Comparison of ENCODE assay signal across 20 mouse cellular contexts in genomic region chr1:131382184-131382583, GRCm38 (mm10).
DNase-seq lines count a peak whose midpoint lies in the region; ATAC-seq lines count a peak whose summit lies in the region.
"Had no signal": no experiment of that assay in that cellular context is flagged by ENCODE, and none has a peak within 500 bp of the region (broad histone marks: within the 10 kb centered on the region; RNA-seq: fewer than 3 reads in every experiment).

No protein-coding gene starts in this region.

- WGBS in embryonic facial prominence, embryonic 12.5 days: 80% methylated on average over 2 of the region's 2 CpGs
- WGBS in embryonic facial prominence, embryonic 10.5 days: 78% methylated on average over 2 of the region's 2 CpGs
- WGBS in kidney, embryonic 16.5 days: 77% methylated on average over 2 of the region's 2 CpGs
- WGBS in midbrain, embryonic 13.5 days: 81% methylated on average over 2 of the region's 2 CpGs
- 84% methylated on average over 2 of the region's 2 CpGs for WGBS in midbrain, embryonic 14.5 days
- WGBS in stomach, embryonic 16.5 days: 68% methylated on average over 2 of the region's 2 CpGs

- no peak overlapping the region for H3K9ac ChIP-seq in embryonic facial prominence, embryonic 12.5 days
- no peak overlapping the region for H3K9ac ChIP-seq in kidney, embryonic 16.5 days (replicated peaks; ENCODE audit: low read length)
- H3K9ac ChIP-seq in midbrain, embryonic 13.5 days (replicated peaks): no peak overlapping the region
- no peak overlapping the region for H3K9ac ChIP-seq in midbrain, embryonic 14.5 days (replicated peaks; ENCODE audit: low read length)
- no peak overlapping the region for H3K9ac ChIP-seq in stomach, embryonic 16.5 days (ENCODE audit: low read length)
- H3K9ac ChIP-seq: limb, embryonic 12.5 days; liver, embryonic 12.5 days had no signal

- peaks cover 10% of the 10 kb centered on the region; the same call in 1 of the 2 replicates for H3K4me1 ChIP-seq in embryonic facial prominence, embryonic 12.5 days
- peaks cover 15% of the 10 kb centered on the region for H3K4me1 ChIP-seq in embryonic facial prominence, embryonic 10.5 days
- H3K4me1 ChIP-seq in kidney, embryonic 16.5 days (ENCODE audit: insufficient read depth, low read length): peaks cover 29% of the 10 kb centered on the region
- H3K4me1 ChIP-seq in midbrain, embryonic 13.5 days (replicated peaks): peaks cover 23% of the 10 kb centered on the region
- H3K4me1 ChIP-seq in midbrain, embryonic 14.5 days (ENCODE audit: control insufficient read depth, insufficient read depth, low read length): peaks cover 4% of the 10 kb centered on the region; the same call in 1 of the 2 replicates
- H3K4me1 ChIP-seq in stomach, embryonic 16.5 days (ENCODE audit: control insufficient read depth, insufficient read depth, low read length): peaks cover 25% of the 10 kb centered on the region

- no peak overlapping the region for H3K4me2 ChIP-seq in embryonic facial prominence, embryonic 12.5 days (replicated peaks)
- no peak overlapping the region for H3K4me2 ChIP-seq in kidney, embryonic 16.5 days (replicated peaks; ENCODE audit: low read depth, low read length)
- no peak overlapping the region for H3K4me2 ChIP-seq in midbrain, embryonic 13.5 days (replicated peaks)
- no peak overlapping the region for H3K4me2 ChIP-seq in midbrain, embryonic 14.5 days (ENCODE audit: low read length)
- no peak overlapping the region for H3K4me2 ChIP-seq in stomach, embryonic 16.5 days (ENCODE audit: low read depth, low read length)
- H3K4me2 ChIP-seq: heart, embryonic 11.5 days; limb, embryonic 12.5 days; liver, embryonic 12.5 days had no signal

- no peak for DNase-seq in embryonic facial prominence, embryonic 10.5 days (ENCODE audit: low spot score)
- no peak for DNase-seq in kidney, postnatal 4 days
- DNase-seq in midbrain, embryonic 14.5 days: no peak
- DNase-seq in thymus, adult 18-20 months: no peak
- DNase-seq: adrenal gland, adult 8-10 months; cerebellum, postnatal 14 days; heart, postnatal 10 days; kidney, adult 2 months; kidney, postnatal 10 days; right cerebral cortex, postnatal 14 days; thymus, postnatal 4 days had no signal

- H3K4me3 ChIP-seq in embryonic facial prominence, embryonic 12.5 days: no peak overlapping the region
- no peak overlapping the region for H3K4me3 ChIP-seq in embryonic facial prominence, embryonic 10.5 days
- H3K4me3 ChIP-seq in kidney, embryonic 16.5 days (ENCODE audit: low read length): no peak overlapping the region
- H3K4me3 ChIP-seq in midbrain, embryonic 13.5 days (replicated peaks): no peak overlapping the region
- H3K4me3 ChIP-seq in midbrain, embryonic 14.5 days (replicated peaks; ENCODE audit: low read depth, low read length): no peak overlapping the region
- H3K4me3 ChIP-seq in stomach, embryonic 16.5 days (replicated peaks; ENCODE audit: low read length): no peak overlapping the region
- H3K4me3 ChIP-seq: limb, embryonic 12.5 days; liver, embryonic 12.5 days had no signal

- no peaks in the 10 kb centered on the region for H3K9me3 ChIP-seq in embryonic facial prominence, embryonic 12.5 days
- peaks cover 6% of the 10 kb centered on the region; the same call in 1 of the 2 replicates for H3K9me3 ChIP-seq in embryonic facial prominence, embryonic 10.5 days
- H3K9me3 ChIP-seq in kidney, embryonic 16.5 days (ENCODE audit: low read length): no peaks in the 10 kb centered on the region
- no peaks in the 10 kb centered on the region for H3K9me3 ChIP-seq in midbrain, embryonic 13.5 days
- no peaks in the 10 kb centered on the region for H3K9me3 ChIP-seq in midbrain, embryonic 14.5 days (ENCODE audit: control insufficient read depth, low read length)
- no peaks in the 10 kb centered on the region for H3K9me3 ChIP-seq in stomach, embryonic 16.5 days (replicated peaks; ENCODE audit: control insufficient read depth, low read length)
- H3K9me3 ChIP-seq: limb, embryonic 12.5 days; liver, embryonic 12.5 days had no signal

- H3K27ac ChIP-seq in embryonic facial prominence, embryonic 12.5 days: no peak overlapping the region
- H3K27ac ChIP-seq in embryonic facial prominence, embryonic 10.5 days (replicated peaks): no peak overlapping the region
- H3K27ac ChIP-seq in kidney, embryonic 16.5 days (ENCODE audit: low read length): no peak overlapping the region
- H3K27ac ChIP-seq in midbrain, embryonic 13.5 days: no peak overlapping the region
- H3K27ac ChIP-seq in midbrain, embryonic 14.5 days (replicated peaks; ENCODE audit: low read depth, low read length): no peak overlapping the region
- H3K27ac ChIP-seq in stomach, embryonic 16.5 days (ENCODE audit: low read length): no peak overlapping the region
- H3K27ac ChIP-seq: limb, embryonic 12.5 days; liver, embryonic 12.5 days had no signal

- no peaks in the 10 kb centered on the region for H3K27me3 ChIP-seq in embryonic facial prominence, embryonic 12.5 days
- no peaks in the 10 kb centered on the region for H3K27me3 ChIP-seq in embryonic facial prominence, embryonic 10.5 days (replicated peaks; ENCODE audit: low read depth, poor library complexity, severe bottlenecking)
- H3K27me3 ChIP-seq in kidney, embryonic 16.5 days (ENCODE audit: insufficient read depth, low read length): no peaks in the 10 kb centered on the region
- no peaks in the 10 kb centered on the region for H3K27me3 ChIP-seq in midbrain, embryonic 13.5 days
- H3K27me3 ChIP-seq in midbrain, embryonic 14.5 days (ENCODE audit: control insufficient read depth, insufficient read depth, low read length): no peaks in the 10 kb centered on the region
- H3K27me3 ChIP-seq in stomach, embryonic 16.5 days (ENCODE audit: control insufficient read depth, insufficient read depth, low read length): no peaks in the 10 kb centered on the region
- H3K27me3 ChIP-seq: limb, embryonic 12.5 days; liver, embryonic 12.5 days had no signal

- ATAC-seq in embryonic facial prominence, embryonic 12.5 days (ENCODE audit: insufficient number of reproducible peaks, insufficient read depth, low FRiP score, low TSS enrichment): peak; percentile 77; the same call in 1 of the 2 replicates
- peak; percentile 51; the same call in 1 of the 2 replicates for ATAC-seq in kidney, embryonic 16.5 days (ENCODE audit: low FRiP score, low TSS enrichment)
- peak; percentile 48; the same call in 1 of the 2 replicates for ATAC-seq in midbrain, embryonic 13.5 days
- ATAC-seq in midbrain, embryonic 14.5 days (ENCODE audit: low FRiP score, low TSS enrichment): no peak
- ATAC-seq in stomach, embryonic 16.5 days (ENCODE audit: insufficient read depth, low FRiP score): peak; percentile 68; the same call in 1 of the 2 replicates
- ATAC-seq: activated CD4-positive, CD25-positive, alpha-beta regulatory T cell, adult 4 months; forebrain, embryonic 14.5 days; liver, embryonic 12.5 days had no signal

- H3K36me3 ChIP-seq in embryonic facial prominence, embryonic 12.5 days: peaks cover 6% of the 10 kb centered on the region; the same call in 1 of the 2 replicates
- H3K36me3 ChIP-seq in embryonic facial prominence, embryonic 10.5 days (replicated peaks): peaks cover 10% of the 10 kb centered on the region
- no peaks in the 10 kb centered on the region; the same call in 1 of the 2 replicates for H3K36me3 ChIP-seq in kidney, embryonic 16.5 days (ENCODE audit: insufficient read depth, low read length)
- peaks cover 7% of the 10 kb centered on the region; the same call in 1 of the 2 replicates for H3K36me3 ChIP-seq in midbrain, embryonic 13.5 days
- H3K36me3 ChIP-seq in midbrain, embryonic 14.5 days (ENCODE audit: control insufficient read depth, insufficient read depth, low read length): no peaks in the 10 kb centered on the region
- H3K36me3 ChIP-seq in stomach, embryonic 16.5 days (ENCODE audit: control insufficient read depth, insufficient read depth, low read length): no peaks in the 10 kb centered on the region
